Mouse (Mus musculus) fibroblast of lung, adult 2 months (primary cell): ENCODE data around the gene 1500011B03Rik.
A peak's percentile ranks its signal among the peaks of the same experiment; 100 is the strongest.

Experiments
- DNase-seq: peaks from one replicate; pipeline ENCODE4 v3.0.0-alpha.2; 2011; ENCODE audit warnings: low read depth

1500011B03Rik gene

GRCm38 (mm10) chr5:114809181-114809756, 14.0 kb downstream of the 1500011B03Rik start:
- DNase-seq = no peak

GRCm38 (mm10) chr5:114808385-114808784, 14.9 kb downstream of the 1500011B03Rik start:
- no peak for DNase-seq

- no peak for DNase-seq
These were observed 15.4 kb downstream of the 1500011B03Rik start for GRCm38 (mm10) chr5:114807893-114808292.

- DNase-seq = peak; percentile 19
These were observed 15.8 kb downstream of the 1500011B03Rik start for GRCm38 (mm10) chr5:114807468-114807867.

- DNase-seq = no peak
These were observed 16.2 kb downstream of the 1500011B03Rik start for GRCm38 (mm10) chr5:114807063-114807462.

GRCm38 (mm10) chr5:114806636-114807035, 16.6 kb downstream of the 1500011B03Rik start:
- DNase-seq = no peak

- no peak for DNase-seq
These were observed 17.6 kb downstream of the 1500011B03Rik start for GRCm38 (mm10) chr5:114805436-114806350.

GRCm38 (mm10) chr5:114804958-114805357, 18.3 kb downstream of the 1500011B03Rik start:
- DNase-seq = no peak

- DNase-seq = no peak
These were observed 18.9 kb downstream of the 1500011B03Rik start for GRCm38 (mm10) chr5:114804335-114804734.

GRCm38 (mm10) chr5:114803231-114803630, 20.0 kb downstream of the 1500011B03Rik start:
- no peak for DNase-seq

- DNase-seq = no peak
These were observed 21.4 kb downstream of the 1500011B03Rik start for GRCm38 (mm10) chr5:114801841-114802240.

GRCm38 (mm10) chr5:114801049-114801448, 22.2 kb downstream of the 1500011B03Rik start:
- no peak for DNase-seq

GRCm38 (mm10) chr5:114799848-114800247, 23.4 kb downstream of the 1500011B03Rik start:
- no peak for DNase-seq

GRCm38 (mm10) chr5:114797253-114797652, 26.0 kb downstream of the 1500011B03Rik start:
- no peak for DNase-seq

GRCm38 (mm10) chr5:114796299-114797012, 26.8 kb downstream of the 1500011B03Rik start:
- DNase-seq = no peak

- DNase-seq = no peak
These were observed 27.6 kb downstream of the 1500011B03Rik start for GRCm38 (mm10) chr5:114795653-114796052.

GRCm38 (mm10) chr5:114795231-114795630, 28.0 kb downstream of the 1500011B03Rik start:
- DNase-seq = no peak

GRCm38 (mm10) chr5:114794609-114795008, 28.7 kb downstream of the 1500011B03Rik start:
- DNase-seq = no peak

GRCm38 (mm10) chr5:114793317-114793716, 30.0 kb downstream of the 1500011B03Rik start:
- no peak for DNase-seq

GRCm38 (mm10) chr5:114785196-114785595, 38.1 kb downstream of the 1500011B03Rik start:
- DNase-seq = no peak

- DNase-seq = no peak
These were observed 38.6 kb downstream of the 1500011B03Rik start for GRCm38 (mm10) chr5:114784622-114785165.
